Mouse (Mus musculus): ENCODE results near the gene Ccl9.

Ccl9 gene

GRCm38 (mm10) chr11:83541415-83541814, 37.0 kb downstream of the Ccl9 start:
- no peak for DNase-seq (ENCODE audit: low read depth in 2 of 2, low spot score in 2 of 2)

GRCm38 (mm10) chr11:83540931-83541330, 37.5 kb downstream of the Ccl9 start:
- DNase-seq (ENCODE audit: low read depth in 2 of 2, low spot score in 2 of 2): no peak

- DNase-seq (ENCODE audit: low read depth in 2 of 2, low spot score in 2 of 2): no peak
Measured at GRCm38 (mm10) chr11:83538705-83539314, 39.6 kb downstream of the Ccl9 start.

- no peak for DNase-seq (ENCODE audit: low read depth in 2 of 2, low spot score in 2 of 2)
Measured at GRCm38 (mm10) chr11:83536831-83537230, 41.6 kb downstream of the Ccl9 start.

- no peak for DNase-seq (ENCODE audit: low read depth in 2 of 2, low spot score in 2 of 2)
Measured at GRCm38 (mm10) chr11:83534609-83535423, 43.6 kb downstream of the Ccl9 start.

- no peak for DNase-seq (ENCODE audit: low read depth in 2 of 2, low spot score in 2 of 2)
Measured at GRCm38 (mm10) chr11:83534143-83534542, 44.3 kb downstream of the Ccl9 start.

GRCm38 (mm10) chr11:83533192-83533591, 45.2 kb downstream of the Ccl9 start:
- DNase-seq (ENCODE audit: low read depth in 2 of 2, low spot score in 2 of 2): no peak

- no peak for DNase-seq (ENCODE audit: low read depth in 2 of 2, low spot score in 2 of 2)
Measured at GRCm38 (mm10) chr11:83530360-83530759, 48.1 kb downstream of the Ccl9 start, which contains the start of gene Ccl5. Gene Ccl5, minus strand, starts transcription at chr11:83530518.

- no peak for DNase-seq (ENCODE audit: low read depth in 2 of 2, low spot score in 2 of 2)
Measured at GRCm38 (mm10) chr11:83529024-83529423, 49.4 kb downstream of the Ccl9 start.

All from CD8-positive naive resting alpha-beta T cell, adult 2 months (primary cell).